Mouse (Mus musculus) macrophage (primary cell): ENCODE results near the gene Atxn7l1. TPM values are rescaled to one million over a fixed set of nuclear protein-coding genes. Genes with fewer than 3 reads are reported as not detected.

ENCODE experiments used
- H3K27ac ChIP-seq: fragments of 350-480 bp; formaldehyde crosslinking; 2 replicates; pipeline ENCODE4 v1.9.0; 2021
- H3K36me3 ChIP-seq: fragments of 350-480 bp; formaldehyde crosslinking; 2 replicates; pipeline ENCODE4 v1.9.0; 2021; ENCODE audit errors: inconsistent target
- H3K4me3 ChIP-seq: fragments of 350-480 bp; formaldehyde crosslinking; 2 replicates; pipeline ENCODE4 v1.9.0; 2021; ENCODE audit errors: inconsistent target
- H3K79me2 ChIP-seq: fragments of 350-480 bp; formaldehyde crosslinking; 2 replicates; pipeline ENCODE4 v1.9.0; 2021; ENCODE audit errors: inconsistent target
- WGBS: methylation state at CpG from one replicate; pipeline ENCODE4 v1.1.7; 2026; ENCODE audit warnings: inconsistent platforms; ENCODE audit not compliant: missing documents; 5-methylcytosine and 5-hydroxymethylcytosine counted together
- polyA plus RNA-seq: library from polyadenylated mRNA; stranded (reverse); fragments of 250-400 nt; gene quantifications from 3 replicates; pipeline ENCODE4 v1.2.4, GENCODE M21; 2018; ENCODE audit warnings: inconsistent platforms

Gene Atxn7l1
- polyA plus RNA-seq, 1 experiment from 2014 or later: 70.4 TPM

DNA sequence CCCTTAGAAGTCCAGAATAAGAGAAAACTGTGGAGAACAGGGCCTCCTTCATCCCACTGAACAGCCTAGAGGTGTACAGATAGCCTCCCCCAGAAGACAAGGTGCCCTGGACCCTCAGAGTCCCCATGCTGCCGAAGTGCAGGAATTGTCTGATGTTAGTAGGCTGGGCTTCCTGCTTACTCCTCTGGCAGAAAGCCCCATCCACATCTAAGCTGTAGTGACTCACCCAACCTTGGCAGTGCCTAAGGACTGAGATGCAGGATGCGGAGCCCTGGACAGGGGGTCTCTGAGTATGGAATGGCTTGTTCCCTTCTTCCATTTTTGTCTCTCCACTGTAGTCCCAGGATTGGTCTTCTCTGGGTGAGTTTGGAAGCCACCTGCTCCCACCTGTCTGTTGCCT, 187.0 kb downstream of the Atxn7l1 start:
- 94% methylated on average over 2 of the region's 2 CpGs for WGBS
- peaks cover 38% of the 10 kb centered on the region; the same call in 1 of the 2 replicates for H3K79me2 ChIP-seq
- H3K27ac ChIP-seq: no peak overlapping the region
- no peak overlapping the region for H3K4me3 ChIP-seq
- peaks cover 43% of the 10 kb centered on the region; the same call in 1 of the 2 replicates for H3K36me3 ChIP-seq

DNA sequence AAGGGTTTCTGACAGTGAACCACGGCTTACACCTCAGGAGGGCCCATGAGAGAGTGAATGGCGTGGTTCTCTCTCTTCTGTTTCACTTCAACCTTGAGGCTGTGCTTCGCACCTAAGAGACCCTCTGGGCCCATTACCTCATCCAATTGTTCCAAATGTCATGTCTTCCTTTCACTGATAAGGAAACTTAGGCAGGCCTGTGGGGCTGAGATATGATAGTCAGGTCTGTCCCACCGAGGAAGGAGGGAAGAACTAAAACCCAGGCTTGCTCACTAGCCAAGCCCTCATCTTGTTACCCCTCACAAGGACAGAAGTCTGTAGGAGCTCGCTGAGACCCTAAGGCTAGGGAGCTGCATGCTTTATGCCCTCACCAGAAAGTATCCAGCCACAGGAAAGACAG, 187.5 kb downstream of the Atxn7l1 start:
- Histone ChIP-seq H3K4me3 (no peak overlapping the region), H3K36me3 (peaks cover 46% of the 10 kb centered on the region; the same call in 1 of the 2 replicates), H3K27ac (no peak overlapping the region), H3K79me2 (peaks cover 35% of the 10 kb centered on the region; the same call in 1 of the 2 replicates)
- WGBS: 92% methylated on average over 5 of the region's 5 CpGs

DNA sequence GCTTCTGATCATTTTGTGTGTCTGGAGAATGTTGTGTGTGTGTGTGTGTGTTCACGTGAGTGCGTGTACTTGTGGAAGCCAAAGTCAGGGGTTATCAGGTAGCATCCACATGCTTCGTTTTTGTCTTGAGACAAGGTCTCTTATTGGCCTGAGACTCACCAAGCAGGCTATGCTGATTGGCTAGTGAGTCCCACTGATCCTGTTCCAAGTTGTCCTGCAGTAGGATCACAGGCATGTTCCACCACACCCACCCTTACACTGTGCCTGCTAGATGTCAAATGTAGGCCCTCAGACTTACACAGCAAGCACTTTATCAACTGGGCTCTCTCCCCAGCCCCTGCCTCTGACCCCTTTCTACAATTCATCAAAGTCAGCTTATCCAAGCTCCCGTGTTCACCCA, 187.9 kb downstream of the Atxn7l1 start:
- WGBS: 92% methylated on average over 4 of the region's 4 CpGs
- H3K27ac ChIP-seq: no peak overlapping the region
- peaks cover 32% of the 10 kb centered on the region; the same call in 1 of the 2 replicates for H3K79me2 ChIP-seq
- peaks cover 46% of the 10 kb centered on the region; the same call in 1 of the 2 replicates for H3K36me3 ChIP-seq
- no peak overlapping the region for H3K4me3 ChIP-seq

DNA sequence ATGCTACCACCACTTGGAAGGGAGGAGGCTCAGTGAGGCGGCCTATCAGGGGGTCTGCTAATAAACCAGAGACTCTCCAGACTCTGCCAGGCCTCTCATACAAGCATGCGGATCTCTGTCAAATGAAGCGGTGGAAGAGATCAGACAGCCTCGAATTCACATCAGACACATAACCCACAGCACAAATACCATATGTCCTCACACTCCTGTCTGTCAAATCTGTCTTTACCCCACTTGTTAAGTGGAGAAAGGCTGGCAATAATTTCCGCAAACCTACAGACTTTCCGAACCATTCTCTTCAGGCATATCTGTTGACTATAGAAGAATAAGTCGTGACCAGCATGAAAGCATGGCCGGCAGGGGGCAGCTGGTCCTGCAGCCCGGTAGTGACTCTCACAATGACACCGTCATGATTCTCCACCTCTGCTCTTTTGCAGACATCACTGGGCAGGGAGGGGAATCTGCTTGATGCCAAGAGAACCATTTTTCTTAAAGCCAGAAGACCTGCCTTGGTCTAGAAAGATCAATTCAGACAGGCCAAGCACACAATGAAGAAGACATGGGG, 189.2 kb downstream of the Atxn7l1 start:
- WGBS: 90% methylated on average over 10 of the region's 10 CpGs
- H3K79me2 ChIP-seq: peaks cover 32% of the 10 kb centered on the region; the same call in 1 of the 2 replicates
- H3K36me3 ChIP-seq: peaks cover 56% of the 10 kb centered on the region; the same call in 1 of the 2 replicates
- no peak overlapping the region for H3K27ac ChIP-seq
- H3K4me3 ChIP-seq: no peak overlapping the region

DNA sequence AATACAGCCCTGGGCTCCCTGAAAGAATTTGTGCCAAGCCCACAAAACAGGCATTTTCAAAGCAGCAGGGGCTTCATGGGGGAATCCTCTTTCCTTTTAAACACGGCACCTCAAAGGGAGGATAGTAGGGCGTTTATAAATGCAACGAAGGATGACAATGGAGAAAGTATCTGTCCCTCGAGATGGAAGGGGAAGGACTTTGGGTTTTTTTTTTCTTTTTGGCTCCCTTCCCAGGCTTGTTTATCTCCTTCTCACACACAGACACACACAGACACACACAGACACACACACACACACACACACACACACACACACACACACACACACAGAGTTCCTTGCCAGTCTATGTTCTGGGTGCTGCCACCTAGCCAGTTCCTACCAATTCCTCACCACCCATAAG, 189.8 kb downstream of the Atxn7l1 start:
- Histone ChIP-seq H3K27ac (no peak overlapping the region), H3K36me3 (peaks cover 62% of the 10 kb centered on the region), H3K4me3 (no peak overlapping the region), H3K79me2 (peaks cover 32% of the 10 kb centered on the region; the same call in 1 of the 2 replicates)
- WGBS: 66% methylated on average over 4 of the region's 4 CpGs

DNA sequence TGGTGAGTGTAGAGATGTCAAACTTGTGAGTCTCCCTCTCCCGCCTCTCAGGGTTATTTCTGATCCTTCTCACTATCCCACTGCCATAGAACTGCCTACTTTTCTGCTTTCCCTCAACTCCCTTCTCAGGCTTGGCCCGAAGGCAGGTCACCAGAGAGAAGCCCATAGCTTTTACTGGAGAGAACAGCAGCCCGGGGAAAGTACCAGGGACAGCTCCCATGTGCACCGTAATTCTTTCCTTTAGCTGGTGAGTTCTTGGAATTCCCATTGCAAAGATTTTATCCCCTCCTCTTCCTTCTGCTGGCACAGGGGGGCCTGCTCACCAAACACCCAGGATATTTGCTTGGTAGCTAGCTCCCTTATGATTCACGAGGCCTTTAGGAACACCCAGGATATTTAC, 190.7 kb downstream of the Atxn7l1 start:
- H3K27ac ChIP-seq: no peak overlapping the region
- H3K79me2 ChIP-seq: peaks cover 25% of the 10 kb centered on the region; the same call in 1 of the 2 replicates
- no peak overlapping the region for H3K4me3 ChIP-seq
- WGBS: 97% methylated on average over 5 of the region's 5 CpGs
- peaks cover 71% of the 10 kb centered on the region for H3K36me3 ChIP-seq

DNA sequence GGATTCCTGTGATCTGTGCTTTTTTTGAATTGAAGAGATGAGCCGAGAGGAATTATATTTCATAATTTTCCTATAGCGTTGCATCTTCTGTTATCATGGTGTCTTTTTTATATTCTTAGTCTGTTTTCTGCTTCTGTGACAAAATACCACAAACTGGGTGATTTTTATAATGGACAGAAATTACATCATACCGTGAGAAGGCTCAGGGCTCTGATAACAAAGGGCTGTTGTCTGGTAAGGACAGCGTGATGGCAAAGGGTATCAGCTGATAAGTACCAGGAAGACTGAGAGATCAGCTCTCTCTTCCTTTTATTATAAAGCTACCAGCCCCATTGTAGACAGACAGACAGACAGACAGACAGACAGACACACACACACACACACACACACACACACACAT, 192.3 kb downstream of the Atxn7l1 start:
- H3K36me3 ChIP-seq: peaks cover 79% of the 10 kb centered on the region
- H3K4me3 ChIP-seq: no peak overlapping the region
- H3K79me2 ChIP-seq: peaks cover 14% of the 10 kb centered on the region; the same call in 1 of the 2 replicates
- H3K27ac ChIP-seq: no peak overlapping the region
- WGBS: 96% methylated on average over 4 of the region's 4 CpGs

DNA sequence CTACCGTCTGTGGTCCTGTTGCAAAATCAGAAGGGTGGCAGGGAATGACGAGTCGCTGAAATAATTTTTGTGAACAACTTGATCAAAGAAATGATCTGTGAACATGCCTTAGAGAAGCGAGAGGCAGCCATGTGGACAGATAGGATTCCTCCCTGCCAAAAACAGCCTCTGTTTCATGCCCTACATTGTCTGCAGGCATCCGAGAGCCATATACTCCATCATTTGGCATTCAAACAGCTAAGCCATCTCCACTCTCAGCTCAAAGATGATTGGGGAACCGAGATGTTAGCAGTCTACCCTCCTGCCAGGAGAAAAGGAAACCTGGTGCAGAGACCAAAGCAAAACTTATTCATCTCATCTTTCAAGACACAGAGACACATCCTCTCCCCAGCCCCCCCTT, 193.2 kb downstream of the Atxn7l1 start:
- Histone ChIP-seq H3K36me3 (peaks cover 88% of the 10 kb centered on the region), H3K79me2 (peaks cover 5% of the 10 kb centered on the region; the same call in 1 of the 2 replicates), H3K27ac (no peak overlapping the region), H3K4me3 (no peak overlapping the region)
- 93% methylated on average over 6 of the region's 6 CpGs for WGBS

DNA sequence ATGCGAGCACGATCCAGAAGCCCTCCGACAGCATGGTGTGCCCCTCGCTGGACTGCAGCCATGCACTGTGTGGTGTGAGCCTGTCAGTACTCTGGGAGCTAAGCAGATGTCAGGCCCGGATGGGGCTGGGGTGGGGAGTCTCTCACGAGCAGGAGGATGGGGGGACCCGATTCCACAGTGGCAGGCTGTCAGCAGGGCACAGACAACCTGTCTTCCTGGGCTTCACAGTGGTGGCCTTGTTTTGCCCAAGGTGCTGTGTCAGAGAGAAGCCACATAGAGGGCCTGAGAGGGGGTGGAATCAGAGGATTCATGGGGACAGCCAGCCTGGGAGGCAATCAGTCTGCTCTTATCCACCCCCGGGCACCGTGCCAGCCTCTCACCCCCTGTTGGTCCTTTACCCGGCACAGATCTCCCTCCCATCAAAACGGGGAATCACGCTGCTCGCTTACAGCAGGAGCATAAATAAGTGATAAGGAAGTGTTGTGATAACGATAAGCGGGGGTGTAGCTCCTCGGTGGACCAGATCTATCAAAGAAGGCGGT, 193.9 kb downstream of the Atxn7l1 start:
- H3K4me3 ChIP-seq: no peak overlapping the region
- no peaks in the 10 kb centered on the region; the same call in 1 of the 2 replicates for H3K79me2 ChIP-seq
- 92% methylated on average over 17 of the region's 17 CpGs for WGBS
- peaks cover 94% of the 10 kb centered on the region for H3K36me3 ChIP-seq
- no peak overlapping the region for H3K27ac ChIP-seq

DNA sequence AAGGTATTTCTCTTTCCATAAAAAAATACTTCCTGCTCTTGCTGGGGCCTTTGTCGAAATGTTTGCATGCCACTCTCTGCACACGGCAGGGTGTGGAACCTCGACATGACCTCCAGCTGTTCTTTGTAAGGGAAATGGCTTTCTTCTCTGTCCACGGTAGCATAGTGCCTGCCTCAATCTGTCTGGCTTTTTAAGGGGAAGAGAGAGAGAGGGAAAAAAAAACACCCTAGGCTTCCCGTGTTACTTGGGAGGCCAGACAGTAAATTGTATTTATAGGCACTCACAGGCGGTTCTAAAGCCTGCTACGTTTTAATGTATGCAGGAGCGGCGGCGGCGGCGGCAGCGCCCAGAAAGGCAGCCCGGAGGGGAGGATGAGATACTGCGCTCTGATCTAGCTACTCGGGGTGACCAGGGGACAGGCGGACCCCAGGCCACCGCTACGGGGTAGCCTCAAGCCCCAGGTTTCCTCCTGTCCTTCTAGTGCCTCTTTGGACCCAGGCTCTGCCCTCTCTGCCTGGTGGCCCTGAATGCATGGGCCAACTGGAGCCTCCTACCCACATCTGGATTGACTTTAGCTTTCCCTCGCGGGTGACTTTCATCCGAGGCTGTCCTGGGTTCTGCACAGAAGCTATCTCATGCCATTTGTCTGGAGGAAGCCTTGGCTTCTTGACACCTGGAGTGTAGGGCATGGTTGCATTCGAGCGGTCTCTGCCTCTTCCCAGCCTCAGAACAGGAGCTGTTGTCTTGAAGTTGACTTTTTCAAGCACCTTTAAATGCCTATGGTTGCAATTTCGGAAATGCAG, 197.7 kb downstream of the Atxn7l1 start:
- H3K27ac ChIP-seq: no peak overlapping the region
- no peaks in the 10 kb centered on the region for H3K79me2 ChIP-seq
- H3K4me3 ChIP-seq: no peak overlapping the region
- peaks cover 95% of the 10 kb centered on the region for H3K36me3 ChIP-seq
- 92% methylated on average over 25 of the region's 25 CpGs for WGBS

DNA sequence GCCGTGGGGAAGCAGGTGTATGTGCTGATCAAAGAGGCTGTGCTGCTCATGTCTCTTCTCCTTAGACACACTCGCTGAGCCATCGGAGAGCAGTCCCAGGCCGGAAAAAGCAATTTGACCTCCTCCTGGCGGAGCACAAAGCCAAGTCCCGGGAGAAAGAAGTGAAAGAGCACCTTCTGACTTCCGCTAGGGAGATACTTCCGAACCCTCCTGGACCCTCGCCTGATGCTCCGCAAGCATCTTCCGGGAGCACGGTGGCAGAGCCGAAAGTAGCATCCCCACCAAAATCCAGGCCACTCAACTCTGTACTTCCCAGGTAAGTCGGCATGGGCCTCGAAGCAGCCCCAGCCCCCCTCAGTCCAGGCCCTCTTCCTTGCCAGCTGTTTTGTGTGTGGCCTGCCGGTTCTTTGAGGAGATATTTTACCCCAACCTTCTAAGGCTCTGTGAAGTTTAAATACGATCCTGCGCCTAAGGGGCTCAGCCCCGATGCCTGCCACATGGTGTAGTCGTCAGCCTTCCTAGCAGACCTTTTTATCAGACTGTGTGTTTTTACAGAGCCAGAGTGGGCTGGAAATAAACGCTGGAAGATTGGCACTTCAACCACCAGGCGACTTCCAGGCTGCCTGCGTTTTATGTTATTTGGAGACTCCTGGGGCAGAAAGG, 198.4 kb downstream of the Atxn7l1 start:
- no peak overlapping the region for H3K27ac ChIP-seq
- no peak overlapping the region for H3K4me3 ChIP-seq
- peaks cover 95% of the 10 kb centered on the region for H3K36me3 ChIP-seq
- 89% methylated on average over 23 of the region's 23 CpGs for WGBS
- no peaks in the 10 kb centered on the region for H3K79me2 ChIP-seq

DNA sequence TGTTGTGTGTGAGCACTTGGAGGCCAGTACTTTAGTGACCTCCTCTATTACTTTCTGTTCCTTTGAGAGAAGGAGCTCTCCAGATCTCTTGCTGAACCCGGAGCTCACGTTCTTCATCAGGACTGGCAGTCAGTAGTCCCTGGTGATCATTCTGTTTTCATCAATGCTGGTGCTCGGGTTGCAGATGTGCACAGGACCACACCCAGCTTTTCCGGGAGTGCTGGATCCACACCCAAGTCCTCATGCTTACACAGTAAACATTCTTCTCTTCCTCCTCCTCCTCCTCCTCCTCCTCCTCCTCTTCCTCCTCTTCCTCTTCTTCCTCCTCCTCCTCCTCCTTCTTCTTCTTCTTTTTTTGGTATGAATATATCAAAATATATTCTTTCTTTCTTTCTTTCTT, 205.2 kb downstream of the Atxn7l1 start:
- Histone ChIP-seq H3K4me3 (no peak overlapping the region), H3K27ac (no peak overlapping the region), H3K79me2 (no peaks in the 10 kb centered on the region), H3K36me3 (peaks cover 78% of the 10 kb centered on the region)
- WGBS: 100% methylated on average over 4 of the region's 4 CpGs

DNA sequence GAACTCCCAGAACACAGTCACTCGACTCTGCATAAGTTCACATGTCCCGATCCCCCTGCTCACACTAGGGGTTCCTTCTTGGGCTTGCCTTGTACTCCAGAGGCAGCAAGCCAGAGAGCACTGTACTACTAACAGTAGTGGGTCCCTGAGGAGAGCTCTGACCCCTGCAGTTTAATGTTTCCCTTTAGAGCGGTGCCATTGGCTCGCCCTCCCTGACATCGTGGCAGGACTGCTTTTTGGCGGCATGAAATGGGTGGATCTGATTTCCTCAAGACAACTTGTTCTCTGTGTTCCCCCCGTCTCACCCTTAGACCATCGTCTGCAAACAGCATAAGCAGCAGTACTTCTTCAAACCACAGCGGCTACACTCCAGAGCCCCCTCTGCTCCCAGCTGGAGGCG, 210.9 kb downstream of the Atxn7l1 start:
- no peak overlapping the region for H3K27ac ChIP-seq
- H3K36me3 ChIP-seq: peaks cover 78% of the 10 kb centered on the region
- no peak overlapping the region for H3K4me3 ChIP-seq
- 98% methylated on average over 10 of the region's 10 CpGs for WGBS
- no peaks in the 10 kb centered on the region for H3K79me2 ChIP-seq

DNA sequence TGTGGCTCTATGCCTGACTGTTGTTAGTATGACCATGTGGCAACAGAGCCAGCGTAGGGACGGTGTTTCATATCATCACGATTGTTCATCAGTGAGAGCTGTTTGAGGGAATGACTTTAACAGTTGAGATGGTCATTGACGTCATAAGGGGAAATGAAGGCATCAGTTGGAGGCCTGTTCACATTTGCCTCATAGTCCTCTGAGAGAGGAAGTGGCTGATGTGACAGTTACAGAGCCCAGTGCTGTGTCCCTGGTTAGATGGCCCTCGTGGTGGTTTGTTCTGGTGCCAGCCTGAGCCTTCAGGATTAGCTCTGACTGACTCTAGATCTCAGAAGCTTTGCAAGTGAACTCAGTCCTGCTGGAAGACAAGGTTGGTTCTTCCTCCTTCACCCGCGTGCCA, 211.7 kb downstream of the Atxn7l1 start:
- Histone ChIP-seq H3K79me2 (no peaks in the 10 kb centered on the region), H3K27ac (no peak overlapping the region), H3K36me3 (peaks cover 80% of the 10 kb centered on the region), H3K4me3 (no peak overlapping the region)
- WGBS: 44% methylated on average over 7 of the region's 7 CpGs
